Mouse (Mus musculus): Measurements from ENCODE around the gene Slc17a7.

GRCm38 (mm10) chr7:45175929-45176328 lies 12.2 kb downstream of the Slc17a7 start:
- TF ChIP-seq GATA1 (IDR thresholded peaks at IDR 0.05; ENCODE audit: low read length): no peak
- no peak for TF ChIP-seq TAL1 (IDR thresholded peaks at IDR 0.05; ENCODE audit: low read length)
